Mouse (Mus musculus): Measurements from ENCODE around the gene Habp2.

GRCm38 (mm10) chr19:56325676-56326075, 38.7 kb downstream of the Habp2 start:
- TF ChIP-seq CTCF (IDR thresholded peaks at IDR 0.05; ENCODE audit: insufficient read depth, low read length), result no peak
- TF ChIP-seq POLR2A (IDR thresholded peaks at IDR 0.05; ENCODE audit: borderline replicate concordance, extremely low read depth, low read depth, low read length), result no peak
